Mouse (Mus musculus) left cerebral cortex, postnatal 14 days (tissue): ENCODE measurements around the gene Cx3cr1. TPM values are rescaled to one million over a fixed set of nuclear protein-coding genes. Genes with fewer than 3 reads are reported as not detected.

Source experiments
- DNase-seq, 2 experiments: peaks; one replicate each; pipeline ENCODE4 v3.0.0; 2021 to 2022; ENCODE audit warnings: low spot score in 2 of 2, mixed read lengths in 1 of 2
- intact Hi-C: fragments of 180-260 bp; cut with DNase I; formaldehyde crosslinking; loops from one replicate; pipeline ENCODE4 v1.15.1; 2025
- total RNA-seq, 2 experiments: library from RNA; stranded (reverse); gene quantifications; 2 replicates each; pipeline ENCODE4 v1.2.3; 2021

Cx3cr1 gene
- total RNA-seq, 2 experiments from 2014 or later: 34.9 to 36.7 TPM

DNA sequence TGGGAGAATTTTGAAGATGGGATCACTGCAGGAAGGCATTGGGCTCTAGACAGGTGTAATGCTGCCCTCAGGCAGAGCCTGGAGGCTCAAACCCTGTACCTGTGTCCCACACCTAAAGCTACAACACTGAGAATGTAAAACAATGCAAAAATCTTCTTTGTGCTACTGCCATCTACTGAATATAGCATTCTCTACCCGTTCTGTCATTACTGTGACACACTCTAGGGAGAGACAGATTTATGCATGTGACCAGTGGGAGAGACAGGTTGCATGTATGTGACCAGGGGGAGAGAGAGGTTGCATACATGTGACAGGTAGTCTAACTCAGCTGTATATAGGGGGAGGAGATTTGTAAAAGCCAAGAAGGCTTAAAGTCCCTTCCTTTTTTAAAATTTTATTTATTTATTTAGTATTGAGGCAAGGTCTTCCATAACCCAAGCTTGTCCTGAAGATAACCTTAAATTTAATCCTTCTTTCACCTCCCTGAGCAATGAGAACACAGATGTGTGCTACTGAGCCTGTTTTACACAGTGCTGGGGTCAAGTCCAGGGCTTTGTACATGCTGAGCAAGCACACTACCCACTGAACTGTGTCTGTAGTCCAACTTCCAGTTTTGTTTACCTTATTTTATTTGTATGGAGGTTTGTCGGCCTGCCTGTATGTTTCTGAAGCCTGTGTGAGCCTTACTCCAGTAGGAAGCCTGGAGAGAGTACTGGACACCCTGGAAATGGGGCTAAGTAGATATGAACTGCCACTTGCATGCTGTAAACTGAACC, 216.4 kb downstream of the Cx3cr1 start:
- intact Hi-C loops: no loop called here
- no peak for DNase-seq

DNA sequence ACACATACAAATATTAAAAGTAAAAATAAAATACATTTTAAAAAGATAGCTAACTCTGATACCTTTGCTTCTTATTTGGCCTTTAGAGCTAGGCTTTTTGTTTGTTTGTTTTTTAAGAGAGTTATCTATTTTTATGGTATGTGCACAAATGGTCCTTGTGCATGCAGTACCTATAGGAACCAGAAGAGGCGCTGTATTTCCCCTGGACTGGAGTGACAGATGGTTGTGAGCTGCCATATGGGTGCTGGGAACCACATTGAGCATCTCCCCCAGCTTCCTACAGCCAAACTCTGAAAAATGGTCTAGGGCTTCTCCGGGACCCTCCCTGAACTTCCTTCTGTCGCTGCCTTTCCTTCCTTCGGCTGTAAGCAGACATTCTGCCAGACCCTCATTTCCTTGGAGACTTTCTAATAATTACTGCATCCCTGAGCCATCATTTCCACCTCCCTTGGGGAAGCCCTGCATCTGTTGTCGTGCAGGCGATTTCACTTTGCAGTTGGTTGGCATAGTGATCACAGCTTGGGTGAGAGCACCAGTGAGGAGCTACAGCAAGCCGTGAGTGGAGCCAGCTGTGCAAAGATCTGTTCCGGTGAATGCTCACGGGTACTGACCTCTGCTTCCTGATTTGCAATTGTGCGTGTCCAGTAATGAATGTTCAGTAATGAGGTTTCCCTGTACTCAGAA, 217.2 kb downstream of the Cx3cr1 start:
- intact Hi-C loops: no loop called here
- DNase-seq: peak in 1 of 2 experiments; percentile 33

Other genes starting within 250 kb of the Cx3cr1 start
- under 1 TPM; 0.13 to 0.40 TPM for gene Scn11a, start 244.4 kb downstream of the Cx3cr1 start, total RNA-seq
- gene Wdr48, start 175.0 kb downstream of the Cx3cr1 start, total RNA-seq: 10 to 100 TPM; 75.3 to 79.6 TPM
- gene Gorasp1, start 132.3 kb downstream of the Cx3cr1 start, total RNA-seq: 10 to 100 TPM; 31.3 to 33.7 TPM
- under 1 TPM; 0.55 TPM for gene Ttc21a, start 132.3 kb downstream of the Cx3cr1 start, total RNA-seq
- gene Csrnp1, start 85.2 kb downstream of the Cx3cr1 start, total RNA-seq: 10 to 100 TPM in 1 of 2 experiments, 1 to 10 TPM in 1; 9.4 to 11.1 TPM
- under 1 TPM; 0.08 to 0.09 TPM for gene Xirp1, start 46.3 kb downstream of the Cx3cr1 start, total RNA-seq
- gene Ccr8, start 22.2 kb upstream of the Cx3cr1 start, total RNA-seq: not detected
- gene Slc25a38, start 40.5 kb upstream of the Cx3cr1 start, total RNA-seq: 10 to 100 TPM; 24.2 to 27.0 TPM
- gene Rpsa, start 57.8 kb upstream of the Cx3cr1 start, total RNA-seq: 100 to 1,000 TPM; 505 to 517 TPM
- 100 to 1,000 TPM; 128 to 224 TPM for gene Mobp, start 79.8 kb upstream of the Cx3cr1 start, total RNA-seq
- 10 to 100 TPM; 79.0 to 97.4 TPM for gene Myrip, start 231.6 kb upstream of the Cx3cr1 start, total RNA-seq